Mouse (Mus musculus): ENCODE measurements around the gene Gm17581.
A peak's percentile ranks its signal among the peaks of the same experiment; 100 is the strongest.
"Not testable (repeated sequence)": the region's sequence is repeated elsewhere in the genome, so short reads cannot be mapped to it uniquely, and the experiment has no call there.

Gm17581 gene

DNA sequence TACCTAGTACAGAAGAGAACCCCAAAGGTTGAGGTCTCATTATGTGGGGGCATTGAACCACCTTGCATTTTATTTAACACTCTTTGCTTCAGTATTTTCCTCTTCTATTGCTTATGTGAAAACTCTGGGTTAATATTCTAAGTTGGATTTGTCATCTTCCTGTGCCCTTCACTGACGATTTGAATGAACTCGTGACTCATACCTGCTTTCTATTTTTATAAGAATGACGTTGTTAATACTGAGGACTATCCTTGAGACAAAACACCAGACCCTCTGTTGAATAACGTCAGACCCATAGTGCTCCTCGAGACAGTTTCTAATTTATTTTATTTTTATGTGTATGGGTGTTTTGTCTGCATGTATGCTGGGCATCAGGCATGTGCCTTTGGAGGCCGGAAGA is 1.3 kb upstream of the Gm17581 start:
- DNase-seq: no peak

DNA sequence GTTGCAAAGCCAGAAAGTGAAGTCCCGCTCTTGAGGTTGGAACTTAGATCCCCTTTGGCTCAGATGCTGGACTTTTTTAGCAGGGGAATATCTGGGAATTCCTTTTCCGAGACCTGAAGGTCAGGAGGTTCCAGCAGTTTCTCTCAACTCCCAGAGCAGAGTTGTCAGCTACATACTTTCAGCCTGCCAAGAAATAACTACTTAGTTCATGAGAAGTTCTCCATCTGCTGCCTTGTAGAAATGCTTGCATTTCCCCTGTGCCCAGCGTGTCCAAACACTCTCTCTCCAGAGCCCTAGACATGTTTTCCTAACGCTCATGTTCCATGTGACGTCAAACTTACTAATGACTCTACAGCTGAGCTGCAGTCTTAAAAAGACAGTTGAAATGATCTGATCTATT is 586 bp downstream of the Gm17581 start:
- DNase-seq: no peak

DNA sequence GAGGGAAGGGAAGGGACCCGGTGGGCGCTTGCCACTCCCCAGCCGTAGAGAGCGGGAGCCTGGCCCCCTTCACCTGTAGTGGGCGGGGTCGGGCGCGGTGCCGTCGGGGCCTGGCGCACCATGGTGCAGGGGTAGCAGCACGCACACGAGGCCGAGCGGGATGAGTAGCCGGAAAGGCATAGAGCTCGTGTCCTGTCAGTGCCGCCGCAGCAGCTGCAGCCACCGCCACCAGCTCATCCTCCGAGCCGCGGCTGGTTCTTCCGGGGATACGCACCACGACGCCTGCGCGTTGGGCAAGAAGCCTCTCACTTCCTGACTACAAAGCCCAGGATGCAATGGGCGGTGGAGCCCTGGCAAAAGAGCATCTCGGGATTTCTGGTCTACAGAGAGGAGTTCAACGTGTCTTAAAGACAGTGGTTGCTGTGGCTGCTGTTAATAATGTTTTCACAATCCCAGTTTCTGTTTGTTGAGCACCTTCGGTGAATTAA is 6.5 kb downstream of the Gm17581 start, which contains the start of gene Edem2:
Edem2 (minus strand) TSS at position 318 of the 488 bp plus-strand sequence.
- DNase-seq: peak; percentile 88 to 92

DNA sequence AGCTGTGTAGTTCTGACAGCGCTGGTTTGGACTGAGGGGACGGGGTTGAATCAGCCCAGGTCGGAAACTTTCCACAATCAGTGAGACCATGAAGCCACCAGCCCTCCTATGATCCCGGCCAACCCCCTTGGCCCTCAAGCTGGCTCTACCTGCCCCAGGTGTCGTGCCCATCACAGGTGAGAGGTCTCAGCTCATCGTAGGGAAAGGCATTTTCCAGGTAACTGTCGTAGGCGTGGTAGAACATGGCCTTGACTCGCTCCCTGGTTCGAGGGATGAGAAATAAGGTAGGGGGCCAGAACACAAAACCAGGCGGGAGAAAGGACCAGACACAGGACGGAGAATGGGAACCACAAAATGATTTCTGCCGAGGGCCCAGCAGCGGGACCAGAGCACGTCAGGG is 6.9 kb downstream of the Gm17581 start:
- DNase-seq: no peak

DNA sequence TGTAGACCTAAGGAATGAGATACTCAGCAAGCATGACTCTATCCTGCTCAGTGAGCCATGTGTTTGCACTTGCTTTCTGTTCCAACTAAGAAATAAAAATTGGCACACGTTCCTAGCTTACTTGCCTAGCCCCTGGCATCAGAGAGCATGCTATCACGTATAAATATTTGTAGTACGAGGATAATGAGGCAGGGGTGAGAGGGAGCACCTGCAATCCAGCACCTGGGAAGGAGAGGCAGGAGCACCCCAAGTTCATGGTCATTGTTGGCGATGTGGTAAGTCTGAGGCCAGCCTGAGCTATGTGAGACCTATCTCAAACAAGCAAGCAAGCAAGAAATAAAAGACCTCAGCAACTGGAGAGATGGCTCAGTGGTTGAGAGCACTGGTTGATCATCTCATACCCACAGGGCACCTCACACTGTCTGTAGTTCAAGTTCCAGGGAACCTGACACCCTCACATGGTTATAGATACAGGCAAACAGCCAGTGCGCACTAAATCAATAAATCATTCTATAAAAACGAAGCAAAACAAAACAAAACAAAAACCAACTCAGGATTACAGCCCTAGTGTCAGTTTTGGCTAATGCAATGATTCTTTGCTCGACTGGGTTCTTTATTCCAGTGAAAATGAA is 7.8 kb downstream of the Gm17581 start:
- no peak for DNase-seq

DNA sequence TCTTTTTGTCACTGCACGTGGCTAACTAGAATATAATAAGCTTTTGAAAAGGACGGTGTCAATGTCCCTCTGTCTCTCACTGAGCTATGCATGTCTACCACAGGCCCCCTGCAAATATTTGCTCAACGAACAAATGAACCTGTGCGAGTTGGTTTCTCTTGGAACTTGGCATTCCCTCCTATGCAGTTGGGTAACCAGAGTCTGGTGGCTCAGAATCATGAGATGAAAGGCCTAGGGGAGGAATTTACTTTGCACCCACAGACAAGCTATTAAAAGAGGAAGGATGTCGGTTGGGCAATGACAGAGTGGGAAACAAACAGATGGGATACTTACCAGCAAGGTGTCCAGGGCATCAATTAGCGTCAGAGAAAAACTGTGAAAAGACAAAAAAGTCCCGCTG is 9.4 kb downstream of the Gm17581 start:
- DNase-seq: no peak

DNA sequence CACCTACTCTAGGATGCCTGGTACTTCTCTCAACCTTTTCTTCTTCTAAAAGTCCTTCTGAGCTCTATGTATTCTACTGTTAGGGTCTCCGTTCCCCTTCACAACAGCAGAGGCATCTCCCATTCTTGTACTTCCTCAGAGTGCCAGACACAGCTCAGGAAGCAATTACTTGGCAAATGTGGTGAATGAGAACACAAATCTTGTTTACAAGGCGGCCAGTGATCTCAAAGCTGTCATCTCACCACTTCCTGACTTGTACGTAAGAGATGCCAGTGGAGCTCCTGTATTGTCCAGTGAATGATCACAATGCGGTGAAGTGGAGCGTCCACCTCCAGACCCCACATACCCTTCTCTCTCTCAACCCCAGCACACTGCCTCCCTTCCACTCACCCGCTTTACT is 11.1 kb downstream of the Gm17581 start:
- no peak for DNase-seq

DNA sequence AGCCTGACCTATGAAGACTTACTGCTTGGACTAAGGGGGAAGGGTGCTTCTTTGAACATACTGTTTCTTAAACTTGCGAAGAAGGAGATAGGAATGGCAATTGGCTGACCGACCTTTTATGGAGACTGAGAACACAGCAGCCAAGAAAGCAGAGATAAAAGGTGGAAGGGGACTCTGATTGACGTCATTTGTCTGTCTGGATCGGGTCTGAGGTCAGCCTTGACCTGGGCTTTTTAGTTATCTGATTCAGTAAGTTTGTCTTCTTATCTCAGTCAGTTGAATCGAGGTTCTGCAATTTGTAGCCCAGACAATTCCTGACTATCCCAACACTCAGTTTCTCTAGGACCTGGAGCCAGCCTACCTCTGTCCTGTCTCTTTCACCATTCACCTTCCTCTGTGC is 11.6 kb downstream of the Gm17581 start:
- no peak for DNase-seq

DNA sequence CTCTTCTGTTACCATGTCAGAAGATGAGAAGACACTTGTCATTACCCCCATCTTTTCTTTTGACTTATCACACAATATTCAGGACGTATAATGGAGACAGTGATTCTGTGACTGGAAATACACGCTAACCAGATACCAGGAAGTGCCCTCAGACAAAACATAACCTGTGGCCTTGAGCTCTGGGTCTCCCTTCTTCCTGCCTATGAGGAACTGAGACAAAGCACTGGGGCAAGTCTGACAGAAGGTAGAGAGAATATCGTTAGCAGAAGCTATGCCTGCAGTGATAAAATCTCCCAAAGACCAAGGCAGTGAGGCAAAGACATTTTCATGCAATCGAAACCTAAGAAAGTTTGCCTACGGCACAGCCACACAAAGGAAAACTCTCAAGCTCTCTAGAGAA is 15.1 kb downstream of the Gm17581 start:
- no peak for DNase-seq

DNA sequence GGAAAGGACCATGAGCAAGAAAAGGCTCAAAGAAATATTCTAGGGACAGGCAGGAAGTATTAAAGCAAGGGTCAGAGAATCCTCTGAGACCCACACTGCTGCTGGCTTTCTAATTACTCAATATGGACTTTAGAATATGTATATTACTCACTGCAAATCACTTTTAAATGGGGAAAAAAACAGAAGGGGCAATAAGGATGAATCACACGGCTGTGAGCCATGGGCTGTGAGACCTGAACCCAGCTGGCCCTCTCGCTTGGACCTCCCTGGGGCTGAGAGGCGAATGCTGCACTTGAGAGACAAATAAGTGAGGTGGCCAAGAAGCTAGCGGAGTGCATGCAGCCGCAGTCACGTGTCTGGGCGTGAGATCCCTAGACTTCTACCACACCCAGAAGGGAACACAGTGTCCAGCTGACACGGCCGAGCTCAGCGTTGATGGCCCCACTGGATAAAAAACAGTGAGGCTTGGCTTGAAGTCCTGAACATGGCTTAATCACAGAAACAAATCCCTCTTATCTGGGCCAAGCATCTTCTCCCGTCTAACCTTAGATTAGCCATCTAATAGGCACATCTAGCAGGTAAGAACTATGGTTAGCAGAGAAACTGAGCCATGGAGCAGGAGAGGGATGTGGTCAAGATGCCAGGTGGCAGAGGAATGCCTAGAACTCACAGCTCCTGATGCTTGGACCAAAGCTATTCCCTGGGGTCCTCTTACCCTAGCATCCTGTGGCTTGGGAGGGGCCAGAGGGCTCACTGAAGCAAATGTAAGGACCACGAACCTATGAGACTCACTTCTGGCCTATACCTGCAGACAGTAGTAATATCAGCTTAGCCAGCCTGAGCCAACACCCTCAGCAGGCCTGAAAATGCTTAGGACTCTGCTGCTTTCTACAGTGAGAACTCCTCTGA is 18.3 kb downstream of the Gm17581 start:
- no peak for DNase-seq

DNA sequence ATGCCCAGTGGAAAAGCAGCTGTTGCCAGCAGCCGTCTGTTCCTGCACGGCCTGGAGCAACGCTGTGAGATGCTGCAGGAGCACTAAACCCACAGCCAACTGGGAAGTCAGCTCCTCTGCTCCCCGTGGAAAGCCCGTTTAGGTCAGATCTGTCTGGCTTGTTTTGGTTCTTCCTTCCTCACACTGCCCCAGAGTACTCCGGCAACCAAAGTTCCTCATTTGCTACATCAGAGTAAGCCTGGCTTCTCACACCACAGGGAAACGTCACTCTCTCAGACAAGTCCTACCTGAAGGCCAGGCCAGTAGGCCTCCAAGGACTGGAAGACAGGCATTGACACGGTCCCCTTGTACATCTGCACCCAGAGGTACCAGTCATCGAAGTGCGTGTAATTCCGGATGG is 25.1 kb downstream of the Gm17581 start:
- no peak for DNase-seq

DNA sequence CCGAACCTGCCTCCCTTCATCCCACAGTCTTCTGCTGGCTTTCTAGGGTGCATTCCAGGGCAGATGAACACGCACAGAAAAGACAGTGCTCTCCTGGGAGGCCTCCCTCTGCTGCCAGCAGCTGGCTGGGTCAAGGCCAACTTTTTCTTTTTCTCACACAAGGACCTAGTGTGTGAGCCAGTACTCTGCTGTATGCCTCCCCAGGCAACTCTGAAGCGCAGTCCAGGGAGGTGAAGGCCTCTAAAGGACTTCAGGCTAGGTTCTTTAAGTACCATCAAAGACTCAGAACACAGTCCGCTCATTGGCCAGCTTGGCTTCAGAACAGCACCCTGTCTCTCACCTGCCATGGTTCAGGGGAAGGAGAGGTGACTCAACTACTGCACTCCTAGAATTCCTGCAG is 28.4 kb downstream of the Gm17581 start:
- no peak for DNase-seq

DNA sequence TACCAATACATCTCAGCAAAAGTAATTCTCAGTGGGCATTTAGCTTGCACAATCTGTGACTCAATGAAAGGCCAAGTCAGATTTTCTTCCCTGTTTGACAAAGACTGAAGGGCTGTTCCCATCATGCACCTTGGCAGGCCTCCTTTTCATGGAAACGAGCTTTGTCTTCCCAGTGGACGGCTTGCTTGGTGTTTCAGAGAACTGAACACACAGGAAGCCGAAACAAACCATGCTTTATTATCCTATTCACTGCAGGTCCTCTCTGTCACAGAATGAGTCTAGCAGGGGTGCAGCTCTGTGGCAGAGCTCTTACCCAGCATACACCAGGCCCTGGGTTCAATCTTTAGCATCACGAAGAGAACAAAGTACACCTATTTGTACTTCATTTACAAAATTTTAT is 32.0 kb downstream of the Gm17581 start:
- DNase-seq: no peak

DNA sequence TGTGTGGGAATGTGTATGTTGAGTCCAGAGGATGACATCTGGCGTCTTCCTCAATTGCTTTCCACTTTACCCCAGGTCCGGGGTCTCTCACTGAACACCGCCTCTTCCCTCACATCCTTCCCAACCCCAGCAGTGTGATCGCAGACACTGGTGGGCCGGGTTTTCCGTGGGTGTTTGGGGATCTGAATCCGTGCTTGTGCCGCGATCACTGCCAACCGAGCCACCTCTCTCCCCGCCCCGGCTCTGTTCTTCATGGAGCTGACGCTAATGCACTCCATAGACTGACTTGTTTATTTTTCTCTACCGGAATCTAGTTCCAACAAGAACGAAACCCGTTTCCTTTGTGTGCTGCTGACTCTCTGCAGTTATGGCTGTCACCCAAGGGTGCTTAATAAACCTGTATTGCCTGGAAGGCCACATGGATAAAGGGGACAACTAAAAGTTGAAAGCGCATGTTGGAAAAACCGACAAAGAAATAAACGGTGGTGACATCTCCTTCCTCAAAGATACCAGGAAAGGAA is 34.2 kb downstream of the Gm17581 start:
- no peak for DNase-seq

DNA sequence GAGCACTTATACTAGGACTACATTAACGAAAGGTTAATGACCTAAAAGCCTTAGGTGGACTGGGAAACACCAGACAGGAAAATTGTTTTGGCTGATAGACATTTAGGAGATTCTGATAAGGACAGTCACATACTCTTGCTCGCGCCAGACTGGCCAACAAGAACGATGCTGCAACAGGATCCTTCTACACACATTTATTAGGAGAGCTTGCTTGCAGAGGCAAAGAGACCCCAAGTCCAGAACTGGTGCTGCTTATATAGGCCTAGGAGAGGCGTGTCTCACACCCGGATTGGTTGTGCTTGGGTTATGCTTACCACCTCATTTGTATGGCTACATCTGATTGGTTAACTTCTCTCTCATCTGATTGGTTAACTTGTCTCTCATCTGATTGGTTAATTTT is 37.2 kb downstream of the Gm17581 start:
- DNase-seq: not testable (repeated sequence)

DNA sequence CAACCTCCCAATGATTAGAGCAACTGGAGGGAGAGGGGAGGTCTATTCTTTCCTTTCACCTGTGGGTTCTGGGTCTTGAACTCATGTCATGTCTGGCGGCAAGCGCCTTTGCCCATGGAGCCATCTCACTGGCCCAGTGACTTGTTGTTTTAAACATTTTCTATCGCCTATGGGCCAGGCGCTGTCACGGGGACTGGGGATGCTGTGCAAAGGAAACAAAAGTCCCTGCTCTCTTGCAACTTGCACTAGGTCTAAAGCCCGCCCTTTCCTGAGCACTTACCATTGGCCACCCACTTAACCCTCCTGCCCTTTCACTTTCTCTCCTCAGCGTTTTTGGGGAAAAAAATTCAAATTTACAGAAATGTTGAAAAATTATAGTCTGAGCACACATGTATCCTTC is 38.8 kb downstream of the Gm17581 start:
- DNase-seq: no peak

DNA sequence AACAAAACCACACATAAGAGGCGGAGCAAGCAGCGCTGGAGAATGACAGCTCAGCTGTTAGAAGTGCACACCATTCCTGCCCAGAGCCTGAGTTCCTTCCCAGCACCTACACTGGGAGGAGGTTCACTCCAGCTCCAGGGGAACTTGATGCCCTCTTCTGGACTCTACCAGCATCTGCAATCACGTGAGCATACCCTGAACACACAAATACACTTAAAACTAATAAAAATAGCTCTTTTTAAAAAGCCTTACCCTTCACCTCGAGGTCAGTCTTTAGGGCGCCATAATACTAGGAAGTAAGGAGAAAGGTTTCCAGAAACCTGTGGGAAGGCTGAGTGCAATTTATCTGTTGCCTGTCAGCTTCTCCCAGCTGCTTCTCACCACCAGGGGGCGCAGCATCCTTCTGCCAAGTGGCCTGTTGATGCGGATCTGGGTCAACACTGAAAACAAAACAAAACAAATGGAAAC is 39.5 kb downstream of the Gm17581 start:
- DNase-seq: peak; percentile 72 to 89

DNA sequence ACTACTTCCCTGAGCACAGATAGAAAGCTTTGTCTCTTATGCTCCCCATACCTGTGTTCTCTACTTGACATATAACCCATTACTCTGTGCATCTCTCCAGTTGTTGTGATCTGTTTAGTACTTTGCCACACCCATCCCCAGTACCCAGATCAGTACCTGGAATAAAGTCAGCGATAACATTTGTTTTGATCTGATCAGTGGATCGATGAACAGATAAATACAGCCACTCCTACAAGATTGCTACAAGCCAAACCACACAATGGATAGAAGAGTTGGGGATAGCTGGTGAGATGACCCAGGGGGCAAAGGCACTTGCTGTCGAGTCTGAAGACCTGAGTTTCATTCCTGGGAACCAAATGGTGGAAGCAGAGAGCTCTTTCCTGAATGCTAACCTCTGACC is 40.4 kb downstream of the Gm17581 start:
- no peak for DNase-seq

DNA sequence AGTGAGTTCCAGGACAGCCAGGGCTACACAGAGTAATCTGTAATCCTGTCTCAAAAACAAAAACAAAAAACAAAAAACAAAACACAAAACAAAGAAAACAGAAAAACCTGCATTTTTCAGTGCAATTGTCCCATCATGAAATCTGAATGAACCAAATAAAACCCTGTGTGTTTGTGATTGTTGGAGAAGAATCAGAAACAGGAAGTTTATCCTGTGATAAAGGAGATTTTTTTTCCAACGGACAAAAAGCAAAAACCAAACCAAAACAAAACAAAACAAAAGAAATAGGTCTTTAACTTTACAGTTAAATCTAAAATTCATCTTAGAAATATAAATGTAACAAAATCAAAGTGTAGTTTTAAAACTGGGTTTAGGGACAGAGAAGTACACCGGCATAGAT is 41.1 kb downstream of the Gm17581 start:
- DNase-seq: no peak

DNA sequence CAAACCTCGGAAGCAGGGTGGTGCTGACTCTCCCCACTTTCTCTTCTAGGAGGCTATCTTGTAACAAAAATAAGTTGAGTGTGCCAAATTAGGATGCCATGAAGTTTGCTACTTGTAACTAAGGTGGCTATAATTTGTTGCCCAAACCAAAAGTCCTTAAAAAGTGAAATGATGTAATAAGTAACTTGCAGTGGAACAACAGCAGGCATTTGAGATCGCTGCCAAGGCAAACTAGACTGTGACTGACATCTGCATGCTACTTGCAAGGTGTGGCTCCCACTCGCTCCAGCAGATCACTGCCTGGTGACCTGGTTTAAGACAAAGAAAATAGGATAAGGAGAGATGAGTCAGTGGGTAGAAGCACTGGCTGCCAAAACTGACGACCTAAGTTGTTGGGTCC is 42.5 kb downstream of the Gm17581 start:
- DNase-seq: peak; percentile 30 to 39

DNA sequence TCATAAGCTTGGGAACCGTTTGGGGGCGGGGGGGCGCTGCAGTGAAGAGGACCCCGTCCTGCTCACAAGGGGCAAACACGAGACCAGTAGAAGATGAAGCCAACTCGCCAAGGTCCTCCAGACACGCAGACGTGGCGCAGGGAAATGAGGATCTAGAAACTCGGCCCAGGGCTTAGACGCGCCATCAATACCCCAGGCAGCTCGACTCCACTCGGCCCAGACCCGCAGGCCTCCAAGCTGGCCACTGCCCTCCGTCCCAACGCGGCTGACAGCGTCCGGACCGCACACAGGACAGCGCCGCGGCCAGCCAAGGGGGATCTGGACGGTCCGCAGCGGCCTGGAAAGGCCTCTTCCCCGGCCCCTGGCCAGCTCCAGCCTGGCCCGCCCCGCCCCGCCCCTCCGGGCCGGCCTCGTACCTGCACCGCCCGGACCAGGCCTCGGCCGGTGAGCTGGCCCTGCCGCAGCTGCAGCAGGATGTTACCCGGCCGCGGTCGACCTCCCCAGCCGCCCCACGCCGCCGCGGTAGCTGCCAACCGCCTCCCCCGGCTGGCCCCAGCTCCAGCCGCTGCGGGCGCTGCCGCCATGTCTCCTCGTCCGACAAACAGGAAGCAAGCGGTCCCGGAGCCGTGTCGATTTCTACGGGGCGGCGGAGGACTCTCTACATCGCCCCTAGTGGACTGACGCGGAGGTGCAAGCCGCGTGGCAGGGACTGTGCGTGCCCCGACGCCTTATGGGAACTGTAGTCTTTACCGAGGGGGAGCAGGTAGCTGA is 43.8 kb downstream of the Gm17581 start, which contains the start of gene Trpc4ap:
Trpc4ap (minus strand) TSS at position 662 of the 771 bp plus-strand sequence.
- peak; percentile 92 to 98 for DNase-seq

DNA sequence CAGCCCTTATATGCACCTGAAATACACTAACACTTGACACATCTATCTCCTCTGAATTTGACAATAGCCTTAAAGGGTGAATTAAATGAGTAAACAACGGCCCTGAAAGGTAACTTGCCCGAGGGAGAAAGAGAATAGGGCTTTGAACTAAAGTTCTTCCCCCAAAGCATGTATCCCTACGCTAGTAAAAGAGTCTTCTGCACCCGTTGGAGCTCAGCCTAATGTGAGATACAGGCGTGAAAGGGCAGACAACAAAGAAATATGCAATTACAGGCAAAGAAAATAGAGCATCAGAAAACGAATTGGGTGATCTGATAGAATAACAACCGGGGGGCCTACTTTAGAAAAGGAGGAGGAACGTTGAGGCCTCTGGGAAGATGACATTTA is 44.3 kb downstream of the Gm17581 start:
- no peak for DNase-seq

DNA sequence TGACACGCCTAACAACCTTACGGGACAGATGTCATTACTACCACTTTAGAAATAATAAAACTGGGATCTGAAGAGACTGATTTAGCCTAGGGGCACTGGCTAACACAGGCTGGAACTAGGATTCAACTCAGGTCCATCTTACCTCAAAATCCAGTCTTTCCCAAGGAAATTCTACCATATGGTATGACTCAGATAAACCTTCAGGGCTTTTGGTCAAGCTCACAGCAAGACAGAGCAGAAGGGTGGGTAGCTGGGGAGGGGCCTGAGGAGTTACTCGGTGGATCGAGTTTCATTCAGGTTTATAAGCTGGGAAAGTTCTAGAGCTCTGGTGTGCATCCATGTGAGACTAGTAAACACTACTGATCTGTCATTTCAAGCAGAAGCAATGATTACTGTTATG is 46.5 kb downstream of the Gm17581 start:
- DNase-seq: no peak

Measured in kidney, adult 8-10 months (tissue).